Mouse (Mus musculus): ENCODE measurements around the gene Ube2s.

- TF ChIP-seq CTCF (IDR thresholded peaks at IDR 0.05; ENCODE audit: extremely low read depth, insufficient read depth, low read length) (no peak), POLR2A (IDR thresholded peaks at IDR 0.05; ENCODE audit: extremely low read depth, insufficient read depth, low read length) (no peak)
These were observed 67.5 kb downstream of the Ube2s start for GRCm38 (mm10) chr7:4744886-4745285.
